Mouse (Mus musculus): ENCODE data around the gene Slc3a2. TPM values are rescaled to one million over a fixed set of nuclear protein-coding genes. Genes with fewer than 3 reads are reported as not detected.

Gene Slc3a2
- total RNA-seq (2021): 100 to 1,000 TPM; 144 to 154 TPM
- long read RNA-seq, experiment 1, transcript Slc3a2-201 (9 exons, 1,819 nt): major isoform, 85 of 140 reads
- long read RNA-seq, experiment 1, transcript Slc3a2-202 (10 exons, 2,813 nt): minor isoform, 47 of 140 reads
- long read RNA-seq, experiment 1, partial matches to known transcripts: 3 of 140 reads
- long read RNA-seq, experiment 1, other reads (novel, unspliced or antisense): 4 of 140 reads
- long read RNA-seq, experiment 2, transcript Slc3a2-201 (9 exons, 1,819 nt): major isoform, 78 of 110 reads
- long read RNA-seq, experiment 2, transcript Slc3a2-202 (10 exons, 2,813 nt): minor isoform, 24 of 110 reads
- long read RNA-seq, experiment 2, partial matches to known transcripts: 1 of 110 reads
- long read RNA-seq, experiment 2, other reads (novel, unspliced or antisense): 6 of 110 reads

GRCm38 (mm10) chr19:8722907-8723573 lies at the start of gene Slc3a2:
TSS of gene Slc3a2 (minus strand) at chr19:8723369.
- H3K27ac ChIP-seq: peak within 1 kb of the TSS; percentile 95
- H3K4me3 ChIP-seq: peak within 1 kb of the TSS; percentile 95
- DNase-seq (ENCODE audit: extremely low spot score in 1 of 2, low spot score in 2 of 2): peak; percentile 96 to 97
- intact Hi-C loops (cut with DNase I): no loop called here
- TF ChIP-seq CTCF (IDR thresholded peaks at IDR 0.05): no peak; the same call in 1 of the 2 replicates

- intact Hi-C loops (cut with DNase I): no loop called here
- TF ChIP-seq CTCF (IDR thresholded peaks at IDR 0.05): peak; percentile 6; the same call in 1 of the 2 replicates
- DNase-seq (ENCODE audit: extremely low spot score in 1 of 2, low spot score in 2 of 2): peak; percentile 78 to 79
- Histone ChIP-seq H3K4me3 (peak within 1 kb of the TSS; percentile 67), H3K27ac (peak within 1 kb of the TSS; percentile 93)
Observed at GRCm38 (mm10) chr19:8770567-8771270, 47.5 kb upstream of the Slc3a2 start, which contains the start of gene Tmem223. TSS of gene Tmem223 (plus strand) at chr19:8770996.

GRCm38 (mm10) chr19:8765562-8765961 lies 42.4 kb upstream of the Slc3a2 start:
- intact Hi-C loops (cut with DNase I): no loop called here
- H3K4me3 ChIP-seq: no peak overlapping the region
- DNase-seq (ENCODE audit: extremely low spot score in 1 of 2, low spot score in 2 of 2): no peak
- TF ChIP-seq CTCF (IDR thresholded peaks at IDR 0.05): no peak
- no peak overlapping the region for H3K27ac ChIP-seq

DNA sequence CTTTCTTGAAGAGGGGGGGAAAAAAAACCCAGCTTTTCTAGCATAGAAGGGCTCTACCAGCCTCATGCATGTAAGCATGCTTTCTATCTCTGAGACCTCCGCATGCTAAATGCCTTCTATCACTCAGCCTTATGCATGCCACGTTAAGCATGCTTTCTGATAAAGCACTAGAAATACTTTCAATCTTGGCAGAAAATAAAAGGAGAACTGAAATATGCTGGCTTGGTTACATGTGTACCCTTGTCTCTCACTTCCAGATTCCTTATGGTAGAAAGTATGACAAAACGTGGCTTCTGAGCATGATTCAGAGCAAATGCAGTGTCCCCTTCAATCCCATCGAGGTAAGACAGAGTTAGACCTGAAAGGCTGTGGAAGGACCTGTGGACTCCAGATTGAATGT lies 40.1 kb upstream of the Slc3a2 start:
- intact Hi-C loops (cut with DNase I): no loop called here
- Histone ChIP-seq H3K27ac (no peak overlapping the region), H3K4me3 (no peak overlapping the region)
- TF ChIP-seq CTCF (IDR thresholded peaks at IDR 0.05): no peak
- DNase-seq (ENCODE audit: extremely low spot score in 1 of 2, low spot score in 2 of 2): no peak

DNA sequence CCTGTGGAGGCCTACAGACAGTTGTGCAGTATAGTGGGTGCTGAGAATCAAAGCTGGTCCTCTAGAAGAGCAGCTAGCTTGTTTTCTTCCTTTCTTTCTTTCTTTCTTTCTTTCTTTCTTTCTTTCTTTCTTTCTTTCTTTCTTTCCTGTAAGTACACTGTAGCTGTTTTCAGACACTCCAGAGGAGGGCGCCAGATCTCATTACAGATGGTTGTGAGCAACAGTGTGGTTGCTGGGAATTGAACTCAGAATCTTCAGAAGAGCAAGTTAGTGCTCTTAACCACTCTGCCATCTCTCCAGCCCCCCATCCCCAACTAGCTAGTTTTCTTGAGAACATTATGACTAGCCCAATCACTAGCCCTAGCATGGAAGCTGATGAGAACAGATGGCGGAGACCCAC lies 37.6 kb upstream of the Slc3a2 start:
- peak; percentile 10; the same call in 1 of the 2 replicates for TF ChIP-seq CTCF (IDR thresholded peaks at IDR 0.05)
- intact Hi-C loops (cut with DNase I): no loop called here
- no peak overlapping the region for H3K27ac ChIP-seq
- no peak for DNase-seq (ENCODE audit: extremely low spot score in 1 of 2, low spot score in 2 of 2)
- H3K4me3 ChIP-seq: no peak overlapping the region

GRCm38 (mm10) chr19:8758899-8759298 lies 35.7 kb upstream of the Slc3a2 start:
- no peak overlapping the region for H3K4me3 ChIP-seq
- DNase-seq (ENCODE audit: extremely low spot score in 1 of 2, low spot score in 2 of 2): no peak
- TF ChIP-seq CTCF (IDR thresholded peaks at IDR 0.05): no peak
- no peak overlapping the region for H3K27ac ChIP-seq
- intact Hi-C loops (cut with DNase I): no loop called here

GRCm38 (mm10) chr19:8757471-8757998 lies 34.4 kb upstream of the Slc3a2 start:
- DNase-seq (ENCODE audit: extremely low spot score in 1 of 2, low spot score in 2 of 2): no peak
- intact Hi-C loops (cut with DNase I): loop anchor here (1.0 kb wide), 1 partner anchor 17 kb away; the partner anchor contains the start of gene Tmem179b
- H3K4me3 ChIP-seq: peak overlapping the region; percentile 93
- TF ChIP-seq CTCF (IDR thresholded peaks at IDR 0.05): no peak
- H3K27ac ChIP-seq: peak overlapping the region; percentile 91

DNA sequence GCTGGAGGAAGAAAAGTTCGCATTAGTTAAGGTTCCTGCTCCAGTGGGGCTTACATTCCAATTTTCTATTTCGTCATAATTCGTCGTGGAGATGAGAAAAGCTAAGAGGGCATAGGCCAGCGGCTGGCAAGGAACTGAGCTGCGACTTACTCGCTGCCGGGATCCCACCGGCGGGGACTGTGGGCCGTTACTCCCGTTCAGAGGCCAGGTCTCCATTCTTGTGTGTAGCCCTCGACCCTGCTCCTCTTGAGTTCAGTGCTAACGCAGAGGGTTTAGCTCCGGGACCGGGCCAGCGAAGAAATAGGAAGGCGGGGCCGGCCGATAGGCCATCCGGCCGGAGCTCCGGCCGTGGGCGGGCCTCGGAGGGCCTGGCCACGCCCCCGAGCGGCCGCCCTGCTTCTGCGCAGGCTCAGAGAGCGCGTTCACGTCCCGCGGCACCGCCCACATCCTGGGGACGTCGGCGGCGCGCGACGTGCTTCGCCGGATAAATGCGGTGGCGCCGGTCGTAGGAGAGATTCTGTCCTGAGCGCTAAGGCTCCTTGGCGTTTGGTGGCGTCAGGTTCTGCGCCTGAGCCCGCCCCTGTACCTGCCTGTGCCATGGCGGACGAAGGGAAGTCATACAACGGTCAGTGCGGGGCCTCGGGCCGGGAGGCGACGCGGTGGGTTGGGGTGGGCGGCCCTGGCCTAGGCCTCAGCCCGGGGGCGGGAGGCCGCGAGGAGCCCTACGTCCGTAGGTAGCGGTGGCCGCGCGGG lies 33.6 kb upstream of the Slc3a2 start, which contains the start of gene Nxf1:
Gene Nxf1, plus strand, starts transcription at position 439 of the 753 bp plus-strand sequence.
- TF ChIP-seq CTCF (IDR thresholded peaks at IDR 0.05): no peak; the same call in 1 of the 2 replicates
- intact Hi-C loops (cut with DNase I): loop anchor here (1.0 kb wide), 1 partner anchor 17 kb away; the partner anchor contains the start of gene Tmem179b
- DNase-seq (ENCODE audit: extremely low spot score in 1 of 2, low spot score in 2 of 2): peak; percentile 93 to 94
- peak within 1 kb of the TSS; percentile 93 for H3K4me3 ChIP-seq
- H3K27ac ChIP-seq: peak within 1 kb of the TSS; percentile 91

- intact Hi-C loops (cut with DNase I): no loop called here
- no peak for TF ChIP-seq CTCF (IDR thresholded peaks at IDR 0.05)
Observed at GRCm38 (mm10) chr19:8755652-8756051, 32.5 kb upstream of the Slc3a2 start.

GRCm38 (mm10) chr19:8747368-8747767 lies 24.2 kb upstream of the Slc3a2 start:
- intact Hi-C loops (cut with DNase I): no loop called here

More at GRCm38 (mm10) chr19:8755652-8756051, 32.5 kb upstream of the Slc3a2 start:
- no peak overlapping the region; the same call in 1 of the 2 replicates for H3K4me3 ChIP-seq
- no peak for DNase-seq (ENCODE audit: extremely low spot score in 1 of 2, low spot score in 2 of 2)
- no peak overlapping the region for H3K27ac ChIP-seq

More at GRCm38 (mm10) chr19:8747368-8747767, 24.2 kb upstream of the Slc3a2 start:
- peak; percentile 39 for TF ChIP-seq CTCF (IDR thresholded peaks at IDR 0.05)
- no peak for DNase-seq (ENCODE audit: extremely low spot score in 1 of 2, low spot score in 2 of 2)
- Histone ChIP-seq H3K4me3 (no peak overlapping the region), H3K27ac (no peak overlapping the region)
